Mouse (Mus musculus) brain, adult 10 weeks (tissue): ENCODE data around the gene 1810009A15Rik. TPM values are rescaled to one million over a fixed set of nuclear protein-coding genes. Genes with fewer than 3 reads are reported as not detected.

ENCODE experiments used
- polyA plus RNA-seq: library from polyadenylated mRNA; stranded (reverse); fragments of 350-450 nt; fragmentation: Illumina TruSeq; extraction: RNeasy Lipid Tissue Mini Kit (QIAGEN cat#74804); gene quantifications from one replicate; pipeline ENCODE4 v1.2.3, GENCODE M21; 2015; ENCODE audit warnings: low read depth, low replicate concordance

The 1810009A15Rik gene
- polyA plus RNA-seq, result 47.2 TPM

DNA sequence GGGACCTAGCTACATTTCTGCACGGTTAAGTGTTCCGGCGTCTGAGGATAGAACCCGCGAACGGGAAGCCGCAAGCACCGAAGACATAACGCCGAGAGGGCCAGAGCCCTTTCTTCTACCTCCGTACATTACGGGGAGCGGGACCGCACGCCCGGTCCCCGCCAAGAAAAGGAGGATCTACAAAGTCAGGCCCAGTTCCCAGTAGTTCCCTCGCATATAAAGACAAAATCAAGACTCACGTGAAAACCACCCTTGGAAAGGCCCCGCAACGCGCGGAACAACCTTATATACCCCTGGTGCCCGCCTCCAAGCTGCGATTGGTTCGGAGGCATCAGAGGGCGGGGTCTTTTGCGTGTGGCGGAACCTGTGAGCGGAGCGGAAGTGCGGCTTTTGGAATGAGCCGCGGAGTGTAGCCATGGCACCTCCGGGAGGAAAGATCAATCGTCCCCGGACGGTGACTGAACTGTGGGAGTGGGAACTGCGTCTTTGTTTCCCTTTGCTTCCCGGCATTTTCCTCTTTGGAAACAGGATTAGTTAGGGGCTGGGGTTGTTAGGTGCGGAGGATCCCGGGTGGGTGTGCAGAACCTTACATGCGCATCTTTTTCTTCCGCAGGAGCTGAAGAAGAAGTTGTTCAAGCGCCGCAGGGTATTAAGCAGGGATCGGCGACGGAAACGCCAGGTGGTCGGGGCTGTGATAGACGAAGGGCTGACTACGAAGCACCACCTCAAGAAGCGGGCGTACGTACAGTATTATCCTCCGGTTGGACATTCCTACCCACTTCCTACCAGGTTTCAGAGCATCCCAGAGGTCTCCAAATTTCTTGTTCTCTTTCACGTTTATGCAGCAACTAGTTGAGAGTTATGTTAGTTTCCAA, at the start of gene 1810009A15Rik, which contains the start of gene Gm49416:
1810009A15Rik (plus strand) TSS at position 343 of the 875 bp plus-strand sequence.
Gm49416 (plus strand) TSS at position 416 of the 875 bp plus-strand sequence.

DNA sequence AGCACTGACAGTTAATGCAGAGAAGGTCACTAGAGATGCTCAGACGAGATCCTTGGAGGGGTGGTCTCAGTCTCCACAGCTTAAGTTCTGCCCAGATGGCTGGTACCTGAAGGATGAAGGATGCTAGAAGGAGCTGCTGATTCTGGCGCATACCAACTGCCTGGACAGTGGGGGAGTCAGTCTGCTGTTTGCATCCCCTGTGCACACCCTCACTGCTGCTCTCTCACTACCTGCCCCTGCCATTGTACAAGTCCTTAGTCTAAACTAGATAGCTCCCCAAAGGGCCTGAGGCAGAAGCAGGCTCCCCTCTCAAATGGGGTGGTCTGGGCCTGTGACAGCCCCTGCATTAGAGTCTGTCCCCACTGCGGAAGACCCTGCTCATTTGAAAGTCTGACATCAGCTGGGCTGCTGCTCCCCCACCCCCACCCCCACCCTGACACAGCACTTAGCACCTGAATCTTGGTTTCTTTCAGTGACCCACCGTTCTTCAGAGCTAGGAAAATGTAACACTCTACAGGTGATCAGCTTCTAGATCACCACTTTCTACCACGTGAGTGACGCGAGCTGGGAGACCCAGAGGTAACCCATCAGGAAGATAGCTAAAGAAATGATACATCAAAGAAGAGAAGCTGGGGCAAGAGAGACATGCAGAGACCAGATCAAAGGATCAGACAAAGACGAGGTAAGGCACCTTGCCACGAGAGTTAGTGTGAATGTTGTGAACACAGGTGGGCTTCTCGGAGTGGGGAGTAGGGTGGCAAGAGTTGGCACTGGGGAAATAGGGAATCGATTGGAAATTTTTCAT, 49.3 kb upstream of the 1810009A15Rik start, which contains the start of gene Gng3:
Gng3 (minus strand) TSS at position 92 of the 805 bp plus-strand sequence.

DNA sequence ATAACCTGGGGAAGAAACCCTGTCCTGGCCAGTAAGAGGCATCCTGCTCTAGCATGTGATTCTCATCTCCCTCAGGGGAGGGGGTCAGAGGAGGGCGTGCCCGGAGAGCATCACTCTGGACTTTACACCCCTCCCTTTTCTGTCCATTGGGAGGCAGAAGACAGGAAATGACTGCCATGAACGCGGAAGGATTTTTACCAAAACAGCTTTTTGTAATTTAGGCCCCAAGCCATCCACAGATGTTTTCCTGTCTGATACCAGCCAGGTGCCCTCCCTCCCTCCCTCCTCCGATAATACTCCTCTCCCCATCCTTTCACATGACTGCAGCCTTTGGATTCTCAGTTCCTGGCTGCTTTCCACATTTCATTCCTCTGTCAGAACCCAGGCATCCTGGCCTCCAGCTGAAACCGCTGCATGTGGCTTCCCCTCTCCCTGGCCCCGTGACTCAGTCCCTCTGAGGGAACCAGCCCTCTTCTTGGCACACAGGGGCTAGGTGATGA, 38.2 kb upstream of the 1810009A15Rik start, which contains the start of gene Lrrn4cl:
Lrrn4cl (plus strand) TSS at position 367 of the 500 bp plus-strand sequence.

DNA sequence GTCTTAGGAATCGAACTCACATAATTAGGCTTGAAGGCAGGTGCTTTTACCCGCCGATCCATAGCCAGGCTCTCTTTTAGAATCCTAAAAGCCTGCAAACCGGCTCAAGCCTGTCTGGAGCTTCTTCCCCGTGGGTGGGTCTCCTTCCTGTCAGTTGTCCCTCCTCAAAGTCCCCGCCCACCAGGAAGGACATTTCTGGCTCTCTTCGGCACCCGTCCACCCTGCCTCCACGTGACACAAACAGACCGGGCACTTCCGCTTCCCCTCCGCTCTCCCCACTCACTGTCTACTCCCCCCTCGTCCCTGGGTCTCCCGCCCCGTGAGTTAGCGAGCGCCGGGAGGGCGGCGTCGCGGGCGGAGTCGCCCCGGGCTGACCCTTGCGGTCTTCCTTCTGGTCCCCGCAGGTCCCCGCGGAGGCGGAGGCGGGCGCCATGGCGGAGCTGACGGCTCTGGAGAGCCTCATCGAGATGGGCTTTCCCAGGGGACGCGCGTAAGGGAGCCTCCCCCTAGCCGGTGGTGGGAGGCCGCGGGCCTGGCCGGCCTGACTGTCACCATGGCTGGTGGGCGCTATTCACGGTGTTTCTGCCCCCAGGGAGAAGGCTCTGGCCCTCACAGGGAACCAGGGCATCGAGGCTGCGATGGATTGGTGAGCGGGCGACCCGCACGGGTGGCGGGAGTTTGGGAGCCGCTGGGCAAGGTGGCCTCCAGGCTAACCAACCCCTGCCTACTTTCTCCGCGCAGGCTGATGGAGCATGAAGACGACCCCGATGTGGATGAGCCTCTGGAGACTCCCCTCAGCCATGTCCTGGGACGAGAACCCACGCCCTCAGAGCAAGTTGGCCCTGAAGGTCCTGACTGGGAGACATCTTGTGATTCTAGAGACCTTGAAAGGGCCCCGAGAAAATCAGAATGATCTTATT, 17.1 kb upstream of the 1810009A15Rik start, which contains the start of gene Ubxn1:
Ubxn1 (plus strand) TSS at position 230 of the 920 bp plus-strand sequence.

DNA sequence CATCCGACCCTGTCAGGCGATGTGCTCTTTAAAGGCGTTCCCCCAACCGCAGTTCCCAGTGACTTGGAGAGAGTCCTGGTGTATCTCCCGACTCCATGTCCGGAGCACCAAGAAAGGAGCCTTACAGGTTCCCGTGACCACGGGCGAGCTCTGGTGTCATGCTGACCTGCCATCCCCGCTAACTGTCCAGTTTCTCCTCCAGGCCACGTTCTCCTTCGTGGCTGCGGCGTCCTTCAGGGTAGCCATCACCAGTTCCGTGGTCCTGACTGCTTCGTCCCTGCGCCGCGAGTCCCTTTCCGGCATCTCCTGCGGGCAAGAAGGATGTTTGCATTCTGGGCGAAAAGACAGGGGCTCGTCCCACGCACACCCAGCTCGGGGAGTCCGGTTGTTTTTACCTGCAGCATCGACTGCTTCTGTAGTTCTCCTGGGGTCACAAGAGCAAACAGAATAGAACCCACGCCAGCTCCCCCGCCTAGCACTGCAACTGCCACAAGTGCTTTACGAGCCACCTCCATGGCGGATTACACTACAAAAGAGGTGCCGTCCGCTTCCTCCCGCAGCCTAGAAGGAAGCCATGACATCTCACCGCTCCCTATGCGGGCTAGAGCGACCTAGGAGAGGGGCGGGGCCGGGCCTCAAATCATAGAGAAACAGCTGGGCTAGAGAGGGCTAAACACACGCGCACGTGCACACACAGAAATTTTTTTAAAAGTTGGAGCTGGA, 8.2 kb upstream of the 1810009A15Rik start, which contains the start of gene Uqcc3:
Uqcc3 (minus strand) TSS at position 613 of the 723 bp plus-strand sequence.

DNA sequence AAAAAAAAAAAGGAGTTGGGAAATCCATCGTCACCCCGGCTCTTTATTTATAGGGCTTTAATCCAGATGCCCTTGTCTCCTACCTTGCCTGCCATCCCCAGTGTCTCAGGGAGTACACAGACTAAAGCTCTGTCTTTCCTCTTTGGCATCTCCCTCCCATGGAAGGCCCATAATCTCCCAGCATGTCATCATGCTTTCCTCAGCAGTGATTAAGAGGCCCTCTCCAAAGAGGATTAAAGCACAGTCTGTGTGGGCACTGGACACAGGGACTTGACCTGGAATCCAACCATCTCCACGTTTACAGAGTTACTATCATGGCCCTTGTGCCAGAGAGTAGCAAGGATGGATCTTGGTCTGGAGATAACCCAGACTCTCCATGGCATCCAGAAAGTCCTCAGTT, 5.0 kb upstream of the 1810009A15Rik start, which contains the start of the genes Lbhd1 and Gm49403:
Lbhd1 (plus strand) TSS at position 117 of the 400 bp plus-strand sequence.
Gm49403 (plus strand) TSS at position 315 of the 400 bp plus-strand sequence.

DNA sequence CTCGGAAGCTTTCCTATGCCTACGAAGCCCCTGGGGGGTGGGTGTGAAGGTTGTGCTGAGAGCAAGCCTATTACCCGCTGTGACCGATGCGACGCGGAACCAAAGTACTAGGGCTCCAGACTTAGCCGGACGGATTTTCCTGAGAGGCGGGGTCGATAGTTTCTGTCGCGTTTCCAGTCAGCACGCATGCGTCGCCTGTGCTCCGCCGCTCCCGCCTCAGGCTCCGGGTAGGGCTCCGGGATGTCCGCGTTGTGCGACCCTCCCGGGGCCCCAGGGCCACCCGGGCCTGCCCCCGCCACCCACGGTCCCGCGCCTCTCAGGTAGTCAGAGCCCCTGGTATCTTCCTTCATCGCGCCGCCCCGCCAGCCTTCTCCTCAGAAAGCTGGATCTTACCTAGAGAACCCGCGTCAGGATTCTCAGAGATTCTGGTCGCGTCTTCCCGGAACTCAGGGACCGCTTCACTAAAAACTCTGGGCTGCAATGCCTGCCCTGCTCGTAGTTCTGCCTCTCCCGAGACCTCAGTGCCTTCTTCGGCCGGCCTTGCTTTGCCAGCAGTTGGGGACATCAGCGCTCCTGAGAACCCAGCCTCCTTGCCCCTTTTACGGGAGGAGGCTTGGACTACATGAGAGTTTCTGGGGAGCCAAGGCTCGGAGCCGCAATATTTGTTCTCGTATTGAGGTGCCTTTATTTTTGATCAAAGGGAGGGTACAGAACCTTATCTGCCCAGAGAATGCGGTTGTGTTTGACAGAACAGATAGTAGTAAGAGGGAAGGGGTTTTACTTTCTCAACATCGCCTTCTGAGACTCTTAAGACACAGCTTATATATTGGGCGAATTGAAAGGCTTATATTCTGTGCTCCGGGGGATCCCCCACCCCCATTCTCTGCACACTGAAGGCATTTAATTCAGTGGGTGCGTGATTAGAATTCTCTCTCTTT, 4.4 kb downstream of the 1810009A15Rik start, which contains the start of gene Ints5:
Ints5 (plus strand) TSS at position 177 of the 938 bp plus-strand sequence.

DNA sequence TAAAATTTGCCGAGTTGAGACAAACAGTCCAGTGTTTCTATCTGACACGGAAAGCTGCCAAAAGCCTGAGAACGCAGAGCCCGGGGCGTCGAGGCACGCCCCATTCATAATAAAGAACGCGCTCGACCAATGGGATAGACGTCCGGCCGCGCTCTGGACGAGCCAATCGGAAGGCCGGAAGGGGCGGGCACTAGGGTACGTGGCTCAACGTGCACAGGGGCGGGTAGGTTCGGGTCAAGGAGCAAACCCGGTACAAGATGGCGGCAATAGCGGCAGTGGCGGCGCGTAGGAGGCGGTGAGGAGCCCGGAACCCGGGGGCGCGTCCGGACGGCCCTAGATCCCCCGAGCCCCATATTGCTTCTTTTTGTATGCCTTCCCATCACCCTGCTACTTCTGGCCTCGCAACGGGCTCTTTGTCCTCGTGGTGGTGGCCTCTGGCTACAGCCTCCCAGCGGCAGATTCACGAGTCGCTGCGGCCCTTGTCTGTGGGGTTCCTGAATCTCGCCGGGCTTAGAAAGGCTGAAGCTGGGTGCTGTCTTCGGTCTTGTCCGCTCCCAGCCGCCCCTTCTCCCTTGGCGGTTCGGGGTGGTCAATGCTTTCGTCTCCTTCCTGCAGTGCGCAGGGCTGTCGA, 9.3 kb downstream of the 1810009A15Rik start, which contains the start of gene Ganab:
Ganab (plus strand) TSS at position 207 of the 631 bp plus-strand sequence.

DNA sequence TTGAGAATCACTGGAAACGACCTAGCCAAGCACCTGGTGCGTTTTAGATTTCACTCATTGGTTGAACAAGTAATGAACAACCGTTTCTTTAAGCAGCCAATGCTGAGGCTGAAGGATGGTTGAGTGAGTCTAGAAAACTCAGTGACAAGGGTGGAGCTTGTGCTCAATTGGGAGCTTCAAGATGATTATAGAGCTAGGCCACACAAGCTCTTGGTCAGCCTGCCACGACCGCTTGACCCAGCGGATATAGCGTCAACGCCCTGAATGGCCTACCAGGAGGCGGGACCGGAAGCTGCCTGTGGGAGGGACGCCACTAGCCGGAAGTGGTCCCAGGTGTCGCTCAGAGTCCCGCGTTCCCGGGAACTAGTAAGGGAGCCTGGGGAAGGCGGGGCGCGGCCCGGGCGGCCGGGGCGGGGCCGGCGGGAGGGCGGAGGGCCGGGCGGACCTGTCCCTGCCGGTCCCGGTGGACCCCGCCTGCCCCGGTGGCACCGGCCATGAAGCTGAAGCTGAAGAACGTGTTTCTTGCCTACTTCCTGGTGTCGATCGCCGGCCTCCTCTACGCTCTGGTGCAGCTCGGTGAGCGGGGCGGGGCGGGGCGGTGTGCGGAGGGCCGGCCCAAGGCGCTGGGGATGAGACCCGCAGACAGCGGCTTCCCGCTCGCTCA, 31.6 kb downstream of the 1810009A15Rik start, which contains the start of gene B3gat3:
B3gat3 (plus strand) TSS at position 302 of the 664 bp plus-strand sequence.

DNA sequence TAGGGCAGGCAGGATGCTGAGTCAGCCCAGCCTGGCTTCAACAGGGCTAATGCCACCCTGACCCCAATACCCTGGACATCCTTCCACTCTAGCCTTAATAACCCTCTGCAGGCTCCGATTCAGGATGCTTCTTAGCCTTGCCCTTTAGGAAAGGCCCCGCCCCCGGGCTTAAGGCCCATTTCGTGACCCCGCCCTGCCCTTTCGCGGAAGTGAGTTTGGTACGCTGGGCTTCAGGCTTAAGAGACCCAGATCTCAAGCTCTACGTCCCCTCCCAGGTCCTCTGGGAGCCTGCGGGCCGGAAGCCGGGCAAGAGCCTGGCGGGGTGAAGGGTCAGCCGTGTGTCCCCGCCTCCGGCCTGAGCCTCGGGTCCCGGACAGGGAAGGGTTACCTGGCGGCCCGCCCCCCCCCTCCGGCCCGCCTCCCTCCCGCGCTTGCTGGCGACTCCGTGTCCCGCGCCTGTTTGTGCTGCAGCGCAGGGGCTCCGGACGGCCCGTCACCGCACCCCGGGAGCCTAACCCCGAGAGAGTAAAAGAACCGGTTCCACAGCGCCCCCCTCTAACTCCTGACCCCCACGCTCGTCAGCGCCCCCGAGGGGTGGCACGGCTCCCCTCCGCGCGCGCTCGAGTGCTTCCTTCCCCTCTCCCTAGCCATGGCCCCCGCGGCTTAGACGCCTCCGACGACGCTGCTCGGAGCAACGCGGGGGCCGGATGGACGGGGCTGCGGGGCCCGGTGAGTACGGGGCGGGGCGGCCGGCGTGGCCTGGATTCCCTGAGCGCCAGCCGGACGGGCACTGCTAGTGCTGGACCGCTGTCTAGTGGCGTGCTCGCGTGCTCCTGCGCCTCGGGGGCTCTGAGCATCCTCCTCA, 40.8 kb downstream of the 1810009A15Rik start, which contains the start of the genes Rom1 and Eml3:
Rom1 (minus strand) TSS at position 133 of the 865 bp plus-strand sequence.
Eml3 (plus strand) TSS at position 329 of the 865 bp plus-strand sequence.

Other genes starting within 250 kb of the 1810009A15Rik start
- gene Chrm1, start 225.1 kb upstream of the 1810009A15Rik start, polyA plus RNA-seq, result 78.9 TPM
- 155 TPM for gene Slc3a2, start 165.5 kb upstream of the 1810009A15Rik start, polyA plus RNA-seq
- gene Wdr74, start 153.0 kb upstream of the 1810009A15Rik start, polyA plus RNA-seq, result 52.0 TPM
- gene 1700092M07Rik, start 148.1 kb upstream of the 1810009A15Rik start, polyA plus RNA-seq, result not detected
- 93.3 TPM for gene Stx5a, start 147.4 kb upstream of the 1810009A15Rik start, polyA plus RNA-seq
- 89.5 TPM for gene Nxf1, start 131.8 kb upstream of the 1810009A15Rik start, polyA plus RNA-seq
- 109 TPM for gene Tmem223, start 117.9 kb upstream of the 1810009A15Rik start, polyA plus RNA-seq
- 11.0 TPM for gene Tmem179b, start 114.4 kb upstream of the 1810009A15Rik start, polyA plus RNA-seq
- 12.2 TPM for gene Taf6l, start 102.4 kb upstream of the 1810009A15Rik start, polyA plus RNA-seq
- 206 TPM for gene Polr2g, start 90.3 kb upstream of the 1810009A15Rik start, polyA plus RNA-seq
- gene Zbtb3, start 86.3 kb upstream of the 1810009A15Rik start, polyA plus RNA-seq, result 4.3 TPM
- gene Ttc9c, start 69.5 kb upstream of the 1810009A15Rik start, polyA plus RNA-seq, result 38.9 TPM
- 102 TPM for gene Hnrnpul2, start 68.8 kb upstream of the 1810009A15Rik start, polyA plus RNA-seq
- gene AC129217.1, start 59.1 kb upstream of the 1810009A15Rik start, polyA plus RNA-seq, result not detected
- 92.5 TPM for gene Bscl2, start 51.4 kb upstream of the 1810009A15Rik start, polyA plus RNA-seq
- 191 TPM for gene Gng3, start 49.7 kb upstream of the 1810009A15Rik start, polyA plus RNA-seq
- 0.82 TPM for gene Lrrn4cl, start 38.1 kb upstream of the 1810009A15Rik start, polyA plus RNA-seq
- 140 TPM for gene Ubxn1, start 17.4 kb upstream of the 1810009A15Rik start, polyA plus RNA-seq
- gene Uqcc3, start 7.9 kb upstream of the 1810009A15Rik start, polyA plus RNA-seq, result 52.0 TPM
- 15.7 TPM for gene Lbhd1, start 5.1 kb upstream of the 1810009A15Rik start, polyA plus RNA-seq
- not detected for gene Gm49403, start 4.9 kb upstream of the 1810009A15Rik start, polyA plus RNA-seq
- not detected for gene Gm49416, start 73 bp downstream of the 1810009A15Rik start, polyA plus RNA-seq
- gene Ints5, start 4.2 kb downstream of the 1810009A15Rik start, polyA plus RNA-seq, result 12.2 TPM
- 81.9 TPM for gene Ganab, start 9.2 kb downstream of the 1810009A15Rik start, polyA plus RNA-seq
- 219 TPM for gene B3gat3, start 31.5 kb downstream of the 1810009A15Rik start, polyA plus RNA-seq
- 10.4 TPM for gene Rom1, start 40.5 kb downstream of the 1810009A15Rik start, polyA plus RNA-seq
- 10.3 TPM for gene Eml3, start 40.7 kb downstream of the 1810009A15Rik start, polyA plus RNA-seq
- gene Mta2, start 53.0 kb downstream of the 1810009A15Rik start, polyA plus RNA-seq, result 42.2 TPM
- 16.9 TPM for gene Tut1, start 65.0 kb downstream of the 1810009A15Rik start, polyA plus RNA-seq
- gene Eef1g, start 78.2 kb downstream of the 1810009A15Rik start, polyA plus RNA-seq, result 367 TPM
- gene Ahnak, start 100.4 kb downstream of the 1810009A15Rik start, polyA plus RNA-seq, result 5.2 TPM
- gene Scgb1a1, start 199.1 kb downstream of the 1810009A15Rik start, polyA plus RNA-seq, result not detected
- gene Asrgl1, start 246.8 kb downstream of the 1810009A15Rik start, polyA plus RNA-seq, result 116 TPM